Mouse (Mus musculus): ENCODE results near the gene Olfr1254. TPM values are rescaled to one million over a fixed set of nuclear protein-coding genes. Genes with fewer than 3 reads are reported as not detected.

The Olfr1254 gene
- polyA plus RNA-seq (2012; rRNA removed): not detected in 2 replicates

DNA sequence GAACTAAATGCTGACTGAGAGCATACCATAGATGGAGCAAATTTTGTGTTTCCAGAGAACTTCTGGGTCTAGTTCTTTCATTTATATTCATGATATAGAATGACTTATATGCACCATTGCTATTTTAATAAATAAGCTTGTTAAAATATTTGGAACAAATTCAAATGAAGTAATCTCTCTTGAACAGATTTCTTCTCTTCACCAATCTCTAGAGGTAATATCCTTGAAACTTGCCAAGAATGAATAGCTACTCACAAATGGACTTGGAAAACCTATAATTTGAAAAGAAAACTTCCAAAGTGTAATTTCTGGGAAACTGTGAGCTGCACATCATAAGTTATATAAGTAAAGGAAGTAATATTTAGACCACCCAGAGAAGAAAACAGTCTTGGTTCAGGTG, at the start of gene Olfr1254:
Gene Olfr1254 (minus strand): TSS at position 101 of the 400 bp plus-strand sequence.
- Histone ChIP-seq H3K4me3 (replicated peaks; ENCODE audit: insufficient read depth, low read depth, low read length) (no peak within 1 kb of the TSS), H3K27ac (ENCODE audit: insufficient read depth, low read length) (no peak within 1 kb of the TSS), H3K27me3 (ENCODE audit: control insufficient read depth, insufficient read depth, low read length) (no peaks in the 10 kb centered on the region), H3K4me1 (ENCODE audit: control insufficient read depth, insufficient read depth, low read length) (no peaks in the 10 kb centered on the region)
- DNase-seq: no peak
- TF ChIP-seq CTCF (IDR thresholded peaks at IDR 0.05; ENCODE audit: borderline replicate concordance, insufficient read depth, low read depth, low read length): no peak
- no peak for TF ChIP-seq POLR2A (IDR thresholded peaks at IDR 0.05; ENCODE audit: borderline replicate concordance, insufficient read depth, low read length)

DNA sequence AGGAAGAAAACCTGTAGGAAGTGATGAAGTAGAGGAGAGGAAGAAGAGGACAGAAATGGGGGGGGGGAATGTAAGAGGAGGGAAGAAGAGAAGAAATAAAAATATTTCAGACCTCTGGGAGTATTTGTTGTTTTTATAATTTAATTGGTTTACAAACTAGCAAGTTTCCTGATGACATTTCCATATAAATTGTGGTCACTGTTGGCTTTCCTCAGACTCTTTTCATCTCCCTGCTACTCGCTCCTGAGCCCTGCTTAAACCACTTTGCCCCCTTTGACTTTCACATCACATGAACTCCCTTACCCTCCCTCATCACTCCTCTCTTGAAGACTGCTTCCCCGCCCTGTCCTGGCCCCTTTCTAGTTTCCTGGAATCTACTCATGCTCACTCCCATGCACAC, 48.0 kb upstream of the Olfr1254 start, which contains the start of gene Olfr1256:
Gene Olfr1256 (minus strand): TSS at position 101 of the 400 bp plus-strand sequence.
- DNase-seq: no peak
- TF ChIP-seq CTCF (IDR thresholded peaks at IDR 0.05; ENCODE audit: borderline replicate concordance, insufficient read depth, low read depth, low read length): no peak
- no peak for TF ChIP-seq POLR2A (IDR thresholded peaks at IDR 0.05; ENCODE audit: borderline replicate concordance, insufficient read depth, low read length)
- Histone ChIP-seq H3K27ac (ENCODE audit: insufficient read depth, low read length) (no peak within 1 kb of the TSS), H3K27me3 (ENCODE audit: control insufficient read depth, insufficient read depth, low read length) (no peaks in the 10 kb centered on the region), H3K4me1 (ENCODE audit: control insufficient read depth, insufficient read depth, low read length) (no peaks in the 10 kb centered on the region), H3K4me3 (replicated peaks; ENCODE audit: insufficient read depth, low read depth, low read length) (no peak within 1 kb of the TSS)
- 59% methylated on average over 2 of the region's 2 CpGs for WGBS

DNA sequence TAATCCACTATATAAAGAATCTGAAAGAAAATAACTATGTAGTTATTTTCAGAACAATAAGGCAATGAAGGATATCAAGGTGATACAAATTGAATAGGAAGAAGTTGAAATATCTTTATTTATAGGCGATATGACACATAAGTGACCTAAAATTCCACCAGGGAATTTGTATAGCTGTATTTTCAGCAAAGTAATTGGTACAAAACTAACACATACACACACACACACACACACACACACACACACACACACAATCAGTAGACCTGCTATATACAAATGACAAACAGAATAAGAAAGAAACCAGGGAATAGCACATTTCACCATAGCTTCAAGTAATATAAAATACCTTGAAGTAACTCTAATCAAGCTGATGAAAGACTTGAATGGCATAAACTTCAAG, 26.8 kb upstream of the Olfr1254 start:
- H3K27me3 ChIP-seq (ENCODE audit: control insufficient read depth, insufficient read depth, low read length): no peaks in the 10 kb centered on the region
- H3K27ac ChIP-seq (ENCODE audit: insufficient read depth, low read length): no peak overlapping the region
- TF ChIP-seq POLR2A (IDR thresholded peaks at IDR 0.05; ENCODE audit: borderline replicate concordance, insufficient read depth, low read length) (no peak), CTCF (IDR thresholded peaks at IDR 0.05; ENCODE audit: borderline replicate concordance, insufficient read depth, low read depth, low read length) (no peak)
- no peak overlapping the region for H3K4me3 ChIP-seq (replicated peaks; ENCODE audit: insufficient read depth, low read depth, low read length)
- H3K4me1 ChIP-seq (ENCODE audit: control insufficient read depth, insufficient read depth, low read length): no peaks in the 10 kb centered on the region
- 79% methylated on average over 1 of the region's 1 CpGs for WGBS
- DNase-seq: no peak

DNA sequence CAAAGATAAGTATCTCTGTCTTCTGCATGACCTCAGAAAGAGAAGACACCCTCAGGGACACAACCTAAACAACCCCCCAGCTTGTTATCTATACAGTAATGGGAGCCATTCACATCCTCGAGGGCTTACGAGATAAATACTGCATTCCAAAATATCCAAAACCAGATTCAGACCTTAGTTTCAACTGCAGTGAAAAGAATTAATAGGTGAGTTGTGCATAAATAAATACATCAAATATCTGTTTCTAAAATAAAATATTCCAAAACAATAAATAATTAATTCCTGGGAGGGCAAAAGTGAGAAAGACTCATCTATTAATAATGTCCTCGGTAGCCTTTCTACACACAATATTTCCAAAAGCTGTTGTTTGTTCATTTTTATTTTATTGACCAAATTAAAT, 18.3 kb upstream of the Olfr1254 start, which contains the start of gene Olfr1255:
Gene Olfr1255 (plus strand): TSS at position 301 of the 400 bp plus-strand sequence.
- DNase-seq: no peak
- TF ChIP-seq CTCF (IDR thresholded peaks at IDR 0.05; ENCODE audit: borderline replicate concordance, insufficient read depth, low read depth, low read length): no peak
- WGBS: 90% methylated on average over 3 of the region's 3 CpGs
- Histone ChIP-seq H3K4me1 (ENCODE audit: control insufficient read depth, insufficient read depth, low read length) (no peaks in the 10 kb centered on the region), H3K27me3 (ENCODE audit: control insufficient read depth, insufficient read depth, low read length) (no peaks in the 10 kb centered on the region), H3K27ac (ENCODE audit: insufficient read depth, low read length) (no peak within 1 kb of the TSS), H3K4me3 (replicated peaks; ENCODE audit: insufficient read depth, low read depth, low read length) (no peak within 1 kb of the TSS)

DNA sequence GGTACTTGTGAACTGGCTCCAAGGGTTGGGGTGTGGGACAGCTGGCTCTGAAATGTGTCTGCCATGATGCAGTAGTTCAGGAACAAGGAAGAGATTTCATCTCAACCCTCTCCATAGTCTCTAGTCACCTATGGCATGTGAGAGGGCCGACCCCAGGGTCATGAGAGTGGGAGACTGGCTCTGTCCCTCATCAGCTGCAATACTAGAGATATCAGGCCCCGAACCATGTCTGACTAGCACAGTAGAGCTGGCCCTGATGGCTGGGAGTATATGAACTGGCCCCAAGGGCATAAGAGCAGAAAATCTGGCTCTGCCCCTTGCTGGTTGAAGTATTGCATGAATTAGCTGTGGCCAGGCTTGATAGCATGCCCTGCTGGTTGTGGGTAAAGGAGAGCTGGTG, 17.3 kb upstream of the Olfr1254 start:
- WGBS: 73% methylated on average over 2 of the region's 2 CpGs
- Histone ChIP-seq H3K4me3 (replicated peaks; ENCODE audit: insufficient read depth, low read depth, low read length) (no peak overlapping the region), H3K27ac (ENCODE audit: insufficient read depth, low read length) (no peak overlapping the region), H3K27me3 (ENCODE audit: control insufficient read depth, insufficient read depth, low read length) (no peaks in the 10 kb centered on the region), H3K4me1 (ENCODE audit: control insufficient read depth, insufficient read depth, low read length) (no peaks in the 10 kb centered on the region)
- DNase-seq: no peak
- TF ChIP-seq CTCF (IDR thresholded peaks at IDR 0.05; ENCODE audit: borderline replicate concordance, insufficient read depth, low read depth, low read length) (no peak), POLR2A (IDR thresholded peaks at IDR 0.05; ENCODE audit: borderline replicate concordance, insufficient read depth, low read length) (no peak)

DNA sequence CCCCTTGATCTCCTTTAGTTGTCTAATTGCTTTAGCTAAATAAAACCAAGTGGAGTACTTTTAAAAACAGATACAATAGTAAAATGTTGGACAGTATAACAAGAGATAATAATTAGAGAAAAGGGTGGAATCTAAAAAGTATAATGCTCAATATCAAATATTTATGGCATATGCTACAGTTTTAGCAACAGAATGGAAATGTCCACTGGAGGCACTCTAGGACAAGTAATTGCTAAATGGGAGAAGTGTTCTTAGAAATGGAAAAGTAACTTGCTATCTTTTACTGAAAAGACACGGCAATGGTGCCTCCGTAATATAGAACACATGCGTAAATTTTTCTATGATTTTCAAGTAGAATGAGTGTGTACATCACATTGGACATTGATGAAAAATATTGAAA, 6.2 kb upstream of the Olfr1254 start:
- Histone ChIP-seq H3K27me3 (ENCODE audit: control insufficient read depth, insufficient read depth, low read length) (no peaks in the 10 kb centered on the region), H3K4me1 (ENCODE audit: control insufficient read depth, insufficient read depth, low read length) (no peaks in the 10 kb centered on the region), H3K4me3 (replicated peaks; ENCODE audit: insufficient read depth, low read depth, low read length) (no peak overlapping the region), H3K27ac (ENCODE audit: insufficient read depth, low read length) (no peak overlapping the region)
- no peak for DNase-seq
- no peak for TF ChIP-seq POLR2A (IDR thresholded peaks at IDR 0.05; ENCODE audit: borderline replicate concordance, insufficient read depth, low read length)
- TF ChIP-seq CTCF (IDR thresholded peaks at IDR 0.05; ENCODE audit: borderline replicate concordance, insufficient read depth, low read depth, low read length): no peak
- 92% methylated on average over 3 of the region's 3 CpGs for WGBS

DNA sequence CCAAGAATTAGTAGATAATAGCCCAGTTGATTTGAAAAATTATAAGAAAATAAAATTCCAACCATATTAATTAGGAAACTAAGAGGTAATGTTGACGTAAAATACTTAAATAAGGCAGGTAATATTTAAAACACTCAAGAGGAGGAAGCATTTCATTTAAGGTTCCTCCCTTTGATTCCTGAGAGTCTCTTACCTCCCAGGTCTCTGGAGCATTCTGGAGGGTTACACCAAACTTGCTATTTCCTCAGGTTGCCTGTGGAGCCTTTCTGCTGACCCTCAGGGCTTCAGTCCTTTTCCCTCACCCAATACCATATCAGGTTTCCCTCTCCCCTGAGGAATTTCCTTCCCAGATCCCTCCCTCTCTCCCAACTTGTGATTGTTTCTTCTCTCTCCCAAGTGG, 36.4 kb downstream of the Olfr1254 start, which contains the start of gene Olfr1253:
Gene Olfr1253 (minus strand): TSS at position 101 of the 400 bp plus-strand sequence.
- WGBS: 88% methylated on average over 1 of the region's 1 CpGs
- H3K4me1 ChIP-seq (ENCODE audit: control insufficient read depth, insufficient read depth, low read length): no peaks in the 10 kb centered on the region
- DNase-seq: no peak
- H3K27ac ChIP-seq (ENCODE audit: insufficient read depth, low read length): no peak within 1 kb of the TSS
- TF ChIP-seq CTCF (IDR thresholded peaks at IDR 0.05; ENCODE audit: borderline replicate concordance, insufficient read depth, low read depth, low read length) (no peak), POLR2A (IDR thresholded peaks at IDR 0.05; ENCODE audit: borderline replicate concordance, insufficient read depth, low read length) (no peak)
- no peaks in the 10 kb centered on the region for H3K27me3 ChIP-seq (ENCODE audit: control insufficient read depth, insufficient read depth, low read length)
- H3K4me3 ChIP-seq (replicated peaks; ENCODE audit: insufficient read depth, low read depth, low read length): no peak within 1 kb of the TSS

Other genes with a start within 250 kb of the Olfr1254 start
- not detected in 2 replicates for gene Olfr1245, start 215.2 kb downstream of the Olfr1254 start, polyA plus RNA-seq (2012; rRNA removed)
- not detected in 2 replicates for gene Olfr1246, start 200.5 kb downstream of the Olfr1254 start, polyA plus RNA-seq (2012; rRNA removed)
- 0.02 TPM in 1 of 2 replicates, not detected in the other for gene Olfr1247, start 179.5 kb downstream of the Olfr1254 start, polyA plus RNA-seq (2012; rRNA removed)
- not detected in 2 replicates for gene Olfr1248, start 175.4 kb downstream of the Olfr1254 start, polyA plus RNA-seq (2012; rRNA removed)
- gene Olfr1249, start 158.6 kb downstream of the Olfr1254 start, polyA plus RNA-seq (2012; rRNA removed): not detected in 2 replicates
- gene Olfr1250, start 132.2 kb downstream of the Olfr1254 start, polyA plus RNA-seq (2012; rRNA removed): not detected in 2 replicates
- gene Olfr1251, start 121.7 kb downstream of the Olfr1254 start, polyA plus RNA-seq (2012; rRNA removed): not detected in 2 replicates
- gene Olfr1252, start 68.6 kb downstream of the Olfr1254 start, polyA plus RNA-seq (2012; rRNA removed): not detected in 2 replicates
- gene Olfr1253, start 36.5 kb downstream of the Olfr1254 start, polyA plus RNA-seq (2012; rRNA removed): not detected in 2 replicates
- gene Olfr1255, start 18.4 kb upstream of the Olfr1254 start, polyA plus RNA-seq (2012; rRNA removed): not detected in 2 replicates
- not detected in 2 replicates for gene Olfr1256, start 47.9 kb upstream of the Olfr1254 start, polyA plus RNA-seq (2012; rRNA removed)
- gene Olfr48, start 54.6 kb upstream of the Olfr1254 start, polyA plus RNA-seq (2012; rRNA removed): not detected in 2 replicates
- not detected in 2 replicates for gene Olfr1257, start 84.8 kb upstream of the Olfr1254 start, polyA plus RNA-seq (2012; rRNA removed)
- not detected in 2 replicates for gene Olfr1258, start 133.7 kb upstream of the Olfr1254 start, polyA plus RNA-seq (2012; rRNA removed)
- gene Olfr1259, start 155.0 kb upstream of the Olfr1254 start, polyA plus RNA-seq (2012; rRNA removed): not detected in 2 replicates
- gene Olfr1260, start 180.7 kb upstream of the Olfr1254 start, polyA plus RNA-seq (2012; rRNA removed): not detected in 2 replicates
- gene Olfr1261, start 197.6 kb upstream of the Olfr1254 start, polyA plus RNA-seq (2012; rRNA removed): not detected in 2 replicates
- not detected in 2 replicates for gene Olfr1262, start 206.5 kb upstream of the Olfr1254 start, polyA plus RNA-seq (2012; rRNA removed)
- not detected in 2 replicates for gene Olfr1263, start 218.5 kb upstream of the Olfr1254 start, polyA plus RNA-seq (2012; rRNA removed)
- not detected in 2 replicates for gene Olfr1264, start 232.0 kb upstream of the Olfr1254 start, polyA plus RNA-seq (2012; rRNA removed)
- not detected in 2 replicates for gene Olfr1265, start 241.7 kb upstream of the Olfr1254 start, polyA plus RNA-seq (2012; rRNA removed)

Data from cerebellum, adult 2 months (tissue).